Comparison of ENCODE assay signal across 7 mouse cellular contexts in the genomic region with DNA sequence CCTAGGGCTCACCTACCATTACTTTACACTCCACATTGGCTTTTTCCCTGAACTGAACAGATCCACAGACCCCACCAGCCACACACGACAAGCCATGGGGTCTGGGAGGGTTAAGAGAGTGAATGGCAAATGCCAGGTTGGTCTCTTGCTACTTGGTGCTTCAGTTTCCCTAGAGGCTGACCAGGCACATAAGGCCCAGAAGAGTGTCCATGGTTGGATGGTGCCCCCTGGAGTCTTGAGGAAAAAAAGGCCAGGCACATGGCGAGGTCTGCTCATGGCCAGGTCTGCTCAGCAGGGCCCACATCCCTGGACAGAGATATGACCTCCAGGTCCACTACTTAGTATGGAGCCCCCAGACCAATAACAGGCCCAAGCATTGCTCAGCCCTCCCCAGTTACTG. TPM values are rescaled to one million over a fixed set of nuclear protein-coding genes. Genes with fewer than 3 reads are reported as not detected.
DNase-seq lines count a peak whose midpoint lies in the region; ATAC-seq and TF ChIP-seq lines count a peak whose summit lies in the region.

No protein-coding gene starts in this region.

- TF ChIP-seq CTCF in left cerebral cortex, adult 2 months (IDR thresholded peaks at IDR 0.05), result peak; percentile 53

- no peak overlapping the region for H3K9ac ChIP-seq in intestine, embryonic 16.5 days (ENCODE audit: low read depth, low read length)

- H3K4me2 ChIP-seq in intestine, embryonic 16.5 days (ENCODE audit: low read depth, low read length), result no peak overlapping the region

- whole genome bisulfite sequencing in embryonic facial prominence, embryonic 10.5 days, result 94% methylated on average over 2 of the region's 2 CpGs
- WGBS in intestine, embryonic 16.5 days, result 87% methylated on average over 2 of the region's 2 CpGs

- peak in 1 of 2 experiments; percentile 19 for DNase-seq in left cerebral cortex, adult 2 months (ENCODE audit: extremely low spot score in 1 of 2, low spot score in 2 of 2)
- no peak for DNase-seq in left cerebral cortex, postnatal 4 days
- peak; percentile 42 for DNase-seq in Muller cell, postnatal 12 days (ENCODE audit: inconsistent ontology term)
- DNase-seq in embryonic facial prominence, embryonic 10.5 days (ENCODE audit: low spot score), result no peak
- DNase-seq in lung, postnatal 10 days, result peak; percentile 67
- no peak for DNase-seq in adrenal gland, postnatal 4 days (ENCODE audit: low spot score in 2 of 2)

- ATAC-seq in intestine, embryonic 16.5 days, result no peak

- H3K36me3 ChIP-seq in embryonic facial prominence, embryonic 10.5 days (replicated peaks), result peaks cover 4% of the 10 kb centered on the region; the same call in 1 of the 2 replicates
- H3K36me3 ChIP-seq in intestine, embryonic 16.5 days (ENCODE audit: control insufficient read depth, insufficient read depth, low read length), result peaks cover 5% of the 10 kb centered on the region; the same call in 1 of the 2 replicates

- intact Hi-C loops in left cerebral cortex, adult 2 months (cut with DNase I), result loop anchor here (1.0 to 5.0 kb wide), 2 partner anchors 55 to 165 kb away; no protein-coding TSS in a partner anchor
- intact Hi-C loops in left cerebral cortex, postnatal 4 days (cut with DNase I), result no loop called here

- H3K4me3 ChIP-seq in left cerebral cortex, adult 2 months, result no peak overlapping the region
- no peak overlapping the region for H3K4me3 ChIP-seq in embryonic facial prominence, embryonic 10.5 days
- H3K4me3 ChIP-seq in intestine, embryonic 16.5 days (ENCODE audit: low read length), result no peak overlapping the region

- no peaks in the 10 kb centered on the region for H3K27me3 ChIP-seq in embryonic facial prominence, embryonic 10.5 days (replicated peaks; ENCODE audit: low read depth, poor library complexity, severe bottlenecking)
- no peaks in the 10 kb centered on the region for H3K27me3 ChIP-seq in intestine, embryonic 16.5 days (replicated peaks; ENCODE audit: control insufficient read depth, insufficient read depth, low read length)

- H3K4me1 ChIP-seq in embryonic facial prominence, embryonic 10.5 days, result peaks cover 22% of the 10 kb centered on the region
- H3K4me1 ChIP-seq in intestine, embryonic 16.5 days (ENCODE audit: control insufficient read depth, insufficient read depth, low read length), result no peaks in the 10 kb centered on the region

- no peaks in the 10 kb centered on the region for H3K9me3 ChIP-seq in embryonic facial prominence, embryonic 10.5 days
- H3K9me3 ChIP-seq in intestine, embryonic 16.5 days (ENCODE audit: control insufficient read depth, low read length), result no peaks in the 10 kb centered on the region

- H3K27ac ChIP-seq in left cerebral cortex, adult 2 months, result no peak overlapping the region
- peak overlapping the region; percentile 30; the same call in 1 of the 2 replicates for H3K27ac ChIP-seq in embryonic facial prominence, embryonic 10.5 days (replicated peaks)
- H3K27ac ChIP-seq in intestine, embryonic 16.5 days (ENCODE audit: low read length), result no peak overlapping the region

RNA-seq across cellular contexts. Expression of a gene that starts 0.9 kb away (rescaled TPM):
- total RNA-seq in left cerebral cortex, adult 2 months (2021), result not detected
- 1 to 10 TPM in 1 of 2 experiments, not detected in 1; 1.3 TPM for total RNA-seq in left cerebral cortex, postnatal 4 days (2021)
- polyA plus RNA-seq in embryonic facial prominence, embryonic 10.5 days (2016; fragmentation: Nextera tagmentation; extraction: Ambion mirVana), result 1.4 and 1.6 TPM in 2 replicates
- 2.1 and 3.2 TPM in 2 replicates for polyA plus RNA-seq in intestine, embryonic 16.5 days (2015; fragmentation: Nextera tagmentation; extraction: Ambion mirVana)
- 100 to 1,000 TPM; 118 to 299 TPM for total RNA-seq in adrenal gland, postnatal 4 days (2021)

RNA-seq across cellular contexts. Expression of a gene that starts 34.7 kb away (rescaled TPM):
- 1 to 10 TPM; 4.7 to 6.7 TPM for total RNA-seq in left cerebral cortex, adult 2 months (2021)
- total RNA-seq in left cerebral cortex, postnatal 4 days (2021), result 10 to 100 TPM in 1 of 2 experiments, 1 to 10 TPM in 1; 9.4 to 11.5 TPM
- 18.1 and 22.4 TPM in 2 replicates for polyA plus RNA-seq in embryonic facial prominence, embryonic 10.5 days (2016; fragmentation: Nextera tagmentation; extraction: Ambion mirVana)
- polyA plus RNA-seq in intestine, embryonic 16.5 days (2015; fragmentation: Nextera tagmentation; extraction: Ambion mirVana), result 50.3 and 58.1 TPM in 2 replicates
- 1 to 10 TPM; 8.2 to 9.5 TPM for total RNA-seq in adrenal gland, postnatal 4 days (2021)

RNA-seq across cellular contexts. Expression of a gene that starts 37.2 kb away (rescaled TPM):
- total RNA-seq in left cerebral cortex, adult 2 months (2021), result 1 to 10 TPM; 3.4 to 7.1 TPM
- total RNA-seq in left cerebral cortex, postnatal 4 days (2021), result 1 to 10 TPM; 5.5 to 5.7 TPM
- polyA plus RNA-seq in embryonic facial prominence, embryonic 10.5 days (2016; fragmentation: Nextera tagmentation; extraction: Ambion mirVana), result 20.9 and 21.4 TPM in 2 replicates
- polyA plus RNA-seq in intestine, embryonic 16.5 days (2015; fragmentation: Nextera tagmentation; extraction: Ambion mirVana), result 125 and 134 TPM in 2 replicates
- 10 to 100 TPM; 25.1 to 43.0 TPM for total RNA-seq in adrenal gland, postnatal 4 days (2021)

RNA-seq across cellular contexts. Expression of a gene that starts 56.2 kb away (rescaled TPM):
- under 1 TPM in 1 of 2 experiments, not detected in 1; 0.50 TPM for total RNA-seq in left cerebral cortex, adult 2 months (2021)
- not detected for total RNA-seq in left cerebral cortex, postnatal 4 days (2021)
- 1.7 and 2.5 TPM in 2 replicates for polyA plus RNA-seq in embryonic facial prominence, embryonic 10.5 days (2016; fragmentation: Nextera tagmentation; extraction: Ambion mirVana)
- polyA plus RNA-seq in intestine, embryonic 16.5 days (2015; fragmentation: Nextera tagmentation; extraction: Ambion mirVana), result 4.3 and 4.7 TPM in 2 replicates
- total RNA-seq in adrenal gland, postnatal 4 days (2021), result 100 to 1,000 TPM in 1 of 2 experiments, 10 to 100 TPM in 1; 79.5 to 219 TPM

Comparison
In these comparisons a context has a peak if more than half of its experiments do, and no peak if none do; other contexts are left out.
1. DNase-seq: peak in Muller cell, postnatal 12 days (single experiment) and lung, postnatal 10 days (single experiment); none in left cerebral cortex, postnatal 4 days (single experiment), embryonic facial prominence, embryonic 10.5 days (single experiment) and adrenal gland, postnatal 4 days (0 of 2).
2. RNA of a gene that starts 0.9 kb away (total RNA-seq): 118 to 299 TPM in adrenal gland, postnatal 4 days; 1.3 TPM in left cerebral cortex, postnatal 4 days and not detected in left cerebral cortex, adult 2 months; every median in the first group is over 10 times any median in the second.